Mouse (Mus musculus) intestine, embryonic 15.5 days (tissue): ENCODE results near the gene Kcnmb3. TPM values are rescaled to one million over a fixed set of nuclear protein-coding genes. Genes with fewer than 3 reads are reported as not detected.

Experiments used
- ATAC-seq: fragments of 200-750 bp; cut with Nextera tagmentation; 2 replicates; pipeline ENCODE4 v1.8.0; 2017; ENCODE audit warnings: moderate TSS enrichment, moderate library complexity
- H3K27ac ChIP-seq: fragments of 300-500 bp; sonication (generic); 2 replicates; pipeline ENCODE4 v1.5.1; 2015; ENCODE audit warnings: mild to moderate bottlenecking, inconsistent platforms
- H3K27me3 ChIP-seq: fragments of 300-500 bp; sonication (generic); replicated peaks from 2 replicates; pipeline ENCODE4 v1.6.1; 2015; ENCODE audit warnings: inconsistent platforms
- H3K36me3 ChIP-seq: fragments of 300-500 bp; sonication (generic); 2 replicates; pipeline ENCODE4 v1.6.1; 2015; ENCODE audit warnings: inconsistent platforms
- H3K4me1 ChIP-seq: fragments of 300-500 bp; sonication (generic); replicated peaks from 2 replicates; pipeline ENCODE4 v1.6.1; 2015; ENCODE audit warnings: inconsistent platforms
- H3K4me2 ChIP-seq: fragments of 300-500 bp; sonication (generic); replicated peaks from 2 replicates; pipeline ENCODE4 v1.6.1; 2015; ENCODE audit warnings: mild to moderate bottlenecking, inconsistent platforms
- H3K4me3 ChIP-seq: fragments of 300-500 bp; sonication (generic); replicated peaks from 2 replicates; pipeline ENCODE4 v1.5.1; 2015; ENCODE audit warnings: inconsistent platforms
- H3K9ac ChIP-seq: fragments of 300-500 bp; sonication (generic); 2 replicates; pipeline ENCODE4 v1.6.1; 2015; ENCODE audit warnings: inconsistent platforms
- H3K9me3 ChIP-seq: fragments of 300-500 bp; sonication (generic); 2 replicates; pipeline ENCODE4 v1.6.1; 2016; ENCODE audit warnings: inconsistent platforms
- WGBS: fragments of 180-500 bp; shearing (Covaris S2); methylation state at CpG from one replicate; pipeline ENCODE4 v1.1.7; 2015; 5-methylcytosine and 5-hydroxymethylcytosine counted together
- polyA plus RNA-seq: library from polyadenylated mRNA; unstranded; fragments of >200 nt; fragmentation: Nextera tagmentation; extraction: Ambion mirVana; gene quantifications from 2 replicates; pipeline ENCODE4 v1.2.1, GENCODE M21; 2015

The Kcnmb3 gene
- polyA plus RNA-seq, 1 experiment from 2014 or later: not detected

GRCm38 (mm10) chr3:32509496-32510374 is 17.7 kb upstream of the Kcnmb3 start, which contains the start of gene Zfp639:
Gene Zfp639 (plus strand): TSS chr3:32510259.
- Histone ChIP-seq H3K27ac (peak within 1 kb of the TSS; percentile 87), H3K4me1 (0 out of 2 replicates have a peak, but pooled peaks cover 3% of the 10 kb centered on the region), H3K36me3 (no peaks in the 10 kb centered on the region), H3K9ac (peak within 1 kb of the TSS; percentile 96), H3K27me3 (no peaks in the 10 kb centered on the region), H3K4me3 (peak within 1 kb of the TSS; percentile 90), H3K4me2 (peak within 1 kb of the TSS; percentile 71), H3K9me3 (no peaks in the 10 kb centered on the region)
- no peak; the same call in 1 of the 2 replicates for ATAC-seq
- WGBS: 8% methylated on average over 24 of the region's 24 CpGs

- Histone ChIP-seq H3K36me3 (no peaks in the 10 kb centered on the region), H3K9ac (no peak overlapping the region), H3K27ac (no peak overlapping the region), H3K4me1 (0 out of 2 replicates have a peak, but pooled peaks cover 3% of the 10 kb centered on the region), H3K9me3 (no peaks in the 10 kb centered on the region), H3K4me2 (peak overlapping the region; percentile 71), H3K27me3 (no peaks in the 10 kb centered on the region), H3K4me3 (no peak overlapping the region)
- ATAC-seq: no peak
- 6% methylated on average over 17 of the region's 17 CpGs for WGBS
Measured at GRCm38 (mm10) chr3:32508666-32509324, 16.8 kb upstream of the Kcnmb3 start.

- H3K36me3 ChIP-seq: no peaks in the 10 kb centered on the region
- no peaks in the 10 kb centered on the region for H3K9me3 ChIP-seq
- no peak overlapping the region for H3K27ac ChIP-seq
- no peaks in the 10 kb centered on the region for H3K27me3 ChIP-seq
- H3K4me2 ChIP-seq: no peak overlapping the region
- WGBS: 56% methylated on average over 11 of the region's 11 CpGs
- H3K4me3 ChIP-seq: no peak overlapping the region
- H3K4me1 ChIP-seq: 0 out of 2 replicates have a peak, but pooled peaks cover 3% of the 10 kb centered on the region
- H3K9ac ChIP-seq: no peak overlapping the region
- no peak for ATAC-seq
Measured at GRCm38 (mm10) chr3:32506366-32507225, 14.6 kb upstream of the Kcnmb3 start.

GRCm38 (mm10) chr3:32505841-32506240 is 13.8 kb upstream of the Kcnmb3 start:
- H3K4me1 ChIP-seq: 0 out of 2 replicates have a peak, but pooled peaks cover 3% of the 10 kb centered on the region
- no peaks in the 10 kb centered on the region for H3K9me3 ChIP-seq
- no peaks in the 10 kb centered on the region for H3K27me3 ChIP-seq
- no peak overlapping the region for H3K4me2 ChIP-seq
- no peaks in the 10 kb centered on the region for H3K36me3 ChIP-seq
- H3K4me3 ChIP-seq: no peak overlapping the region
- no peak overlapping the region for H3K9ac ChIP-seq
- H3K27ac ChIP-seq: no peak overlapping the region
- WGBS: 65% methylated on average over 3 of the region's 3 CpGs
- ATAC-seq: no peak

DNA sequence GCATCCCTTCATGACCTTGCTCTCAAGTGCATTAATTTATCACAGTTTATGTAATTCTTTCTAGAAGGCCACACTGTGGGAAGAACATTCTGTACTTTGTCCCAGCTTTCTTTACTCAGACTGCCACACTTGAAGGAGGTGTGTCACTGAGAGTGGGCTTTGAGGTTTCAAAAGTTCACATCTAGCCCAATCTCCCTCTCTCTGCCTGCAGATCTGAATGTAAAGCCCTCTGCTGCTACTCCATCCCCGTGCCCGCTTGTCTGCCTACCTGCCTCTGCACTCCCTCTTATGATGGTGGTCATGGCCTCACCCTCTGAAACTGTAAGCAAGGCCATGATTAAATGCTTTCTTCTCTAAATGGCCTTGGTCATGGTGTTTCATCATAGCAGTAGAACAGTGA is 8.3 kb upstream of the Kcnmb3 start:
- Histone ChIP-seq H3K27ac (no peak overlapping the region), H3K4me1 (no peaks in the 10 kb centered on the region), H3K9ac (no peak overlapping the region), H3K9me3 (no peaks in the 10 kb centered on the region), H3K27me3 (no peaks in the 10 kb centered on the region), H3K4me3 (no peak overlapping the region), H3K36me3 (no peaks in the 10 kb centered on the region), H3K4me2 (no peak overlapping the region)
- WGBS: 94% methylated on average over 2 of the region's 2 CpGs
- no peak for ATAC-seq

DNA sequence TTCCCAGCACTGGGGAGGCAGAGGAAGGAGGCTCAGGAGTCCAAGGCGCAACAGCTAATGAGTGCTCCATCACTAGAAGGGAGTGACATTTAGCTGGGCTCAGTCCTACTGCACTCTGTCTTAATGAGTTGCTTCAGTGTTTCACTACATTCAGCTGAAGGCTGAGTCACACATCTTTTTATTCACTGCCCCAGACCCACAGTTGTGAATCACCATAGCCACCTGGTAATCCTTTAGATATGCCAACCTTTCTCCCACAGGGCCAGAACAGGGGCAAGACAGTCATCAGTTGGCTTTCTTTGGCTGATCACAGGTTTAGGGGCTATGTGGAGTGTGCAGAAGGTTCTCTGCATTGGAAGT is 4.7 kb upstream of the Kcnmb3 start:
- 92% methylated on average over 1 of the region's 1 CpGs for WGBS
- no peak for ATAC-seq
- H3K27ac ChIP-seq: no peak overlapping the region
- H3K36me3 ChIP-seq: no peaks in the 10 kb centered on the region
- no peaks in the 10 kb centered on the region for H3K27me3 ChIP-seq
- H3K4me2 ChIP-seq: no peak overlapping the region
- no peaks in the 10 kb centered on the region for H3K4me1 ChIP-seq
- H3K9me3 ChIP-seq: no peaks in the 10 kb centered on the region
- H3K4me3 ChIP-seq: no peak overlapping the region
- no peak overlapping the region for H3K9ac ChIP-seq

GRCm38 (mm10) chr3:32495856-32496710 is 4.1 kb upstream of the Kcnmb3 start:
- no peaks in the 10 kb centered on the region for H3K27me3 ChIP-seq
- no peak overlapping the region for H3K4me2 ChIP-seq
- no peaks in the 10 kb centered on the region for H3K9me3 ChIP-seq
- no peak overlapping the region for H3K4me3 ChIP-seq
- H3K36me3 ChIP-seq: no peaks in the 10 kb centered on the region
- no peak overlapping the region for H3K27ac ChIP-seq
- no peaks in the 10 kb centered on the region for H3K4me1 ChIP-seq
- ATAC-seq: no peak
- no peak overlapping the region for H3K9ac ChIP-seq
- 45% methylated on average over 8 of the region's 8 CpGs for WGBS

- no peaks in the 10 kb centered on the region for H3K36me3 ChIP-seq
- no peaks in the 10 kb centered on the region for H3K9me3 ChIP-seq
- no peak overlapping the region for H3K27ac ChIP-seq
- no peaks in the 10 kb centered on the region for H3K4me1 ChIP-seq
- H3K4me2 ChIP-seq: no peak overlapping the region
- no peaks in the 10 kb centered on the region for H3K27me3 ChIP-seq
- ATAC-seq: no peak
- WGBS: 64% methylated on average over 8 of the region's 8 CpGs
- H3K4me3 ChIP-seq: no peak overlapping the region
- H3K9ac ChIP-seq: no peak overlapping the region
Measured at GRCm38 (mm10) chr3:32495088-32495770, 3.2 kb upstream of the Kcnmb3 start.

- Histone ChIP-seq H3K27ac (no peak overlapping the region), H3K4me3 (no peak overlapping the region), H3K4me2 (no peak overlapping the region), H3K4me1 (no peaks in the 10 kb centered on the region), H3K9me3 (no peaks in the 10 kb centered on the region), H3K27me3 (no peaks in the 10 kb centered on the region), H3K36me3 (no peaks in the 10 kb centered on the region), H3K9ac (no peak overlapping the region)
- 80% methylated on average over 8 of the region's 8 CpGs for WGBS
- ATAC-seq: no peak
Measured at GRCm38 (mm10) chr3:32494387-32495087, 2.5 kb upstream of the Kcnmb3 start.

DNA sequence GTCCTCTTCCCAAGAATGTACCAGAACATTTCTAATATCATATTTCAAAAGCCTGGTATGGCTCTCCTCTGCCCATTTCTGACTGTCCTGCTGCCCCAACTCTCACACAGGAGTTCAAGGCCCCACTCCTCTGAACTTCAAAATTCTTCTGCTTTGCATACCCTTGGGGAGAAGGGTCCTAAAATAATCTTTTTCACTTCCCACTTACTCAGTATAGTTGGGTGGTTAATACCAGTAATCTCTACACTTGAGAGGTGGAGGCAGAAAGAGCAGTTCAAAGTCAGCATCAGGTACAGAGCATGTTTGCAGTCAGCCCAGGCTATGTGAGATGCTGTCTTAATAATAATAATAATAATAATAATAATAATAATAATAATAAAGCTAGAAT is 1.1 kb downstream of the Kcnmb3 start:
- no peaks in the 10 kb centered on the region for H3K4me1 ChIP-seq
- no peaks in the 10 kb centered on the region for H3K36me3 ChIP-seq
- H3K4me2 ChIP-seq: no peak overlapping the region
- ATAC-seq: no peak
- H3K9me3 ChIP-seq: no peaks in the 10 kb centered on the region
- H3K9ac ChIP-seq: no peak overlapping the region
- no peaks in the 10 kb centered on the region for H3K27me3 ChIP-seq
- no peak overlapping the region for H3K27ac ChIP-seq
- H3K4me3 ChIP-seq: no peak overlapping the region
